Mouse (Mus musculus): Measurements from ENCODE around the gene Gorasp1.
A peak's percentile ranks its signal among the peaks of the same experiment; 100 is the strongest.

Gene Gorasp1

GRCm38 (mm10) chr9:119926497-119926896, 10.9 kb downstream of the Gorasp1 start:
- DNase-seq (ENCODE audit: low spot score in 2 of 2): no peak

GRCm38 (mm10) chr9:119925729-119926128, 11.6 kb downstream of the Gorasp1 start:
- no peak for DNase-seq (ENCODE audit: low spot score in 2 of 2)

GRCm38 (mm10) chr9:119925120-119925657, 12.2 kb downstream of the Gorasp1 start:
- no peak for DNase-seq (ENCODE audit: low spot score in 2 of 2)

GRCm38 (mm10) chr9:119923462-119923861, 13.9 kb downstream of the Gorasp1 start:
- no peak for DNase-seq (ENCODE audit: low spot score in 2 of 2)

- no peak for DNase-seq (ENCODE audit: low spot score in 2 of 2)
These were observed 17.5 kb downstream of the Gorasp1 start for GRCm38 (mm10) chr9:119919858-119920257.

GRCm38 (mm10) chr9:119913087-119913838, 24.1 kb downstream of the Gorasp1 start:
- no peak for DNase-seq (ENCODE audit: low spot score in 2 of 2)

GRCm38 (mm10) chr9:119909931-119910330, 27.4 kb downstream of the Gorasp1 start:
- DNase-seq (ENCODE audit: low spot score in 2 of 2): peak in 1 of 2 experiments; percentile 45

- no peak for DNase-seq (ENCODE audit: low spot score in 2 of 2)
These were observed 28.7 kb downstream of the Gorasp1 start for GRCm38 (mm10) chr9:119908708-119909107.

- no peak for DNase-seq (ENCODE audit: low spot score in 2 of 2)
These were observed 34.8 kb downstream of the Gorasp1 start for GRCm38 (mm10) chr9:119902410-119903151.

GRCm38 (mm10) chr9:119899446-119899845, 37.9 kb downstream of the Gorasp1 start:
- DNase-seq (ENCODE audit: low spot score in 2 of 2): no peak

- peak in 1 of 2 experiments; percentile 24 for DNase-seq (ENCODE audit: low spot score in 2 of 2)
These were observed 42.2 kb downstream of the Gorasp1 start for GRCm38 (mm10) chr9:119895040-119895721.

- peak; percentile 93 to 98 for DNase-seq (ENCODE audit: low spot score in 2 of 2)
These were observed 42.9 kb downstream of the Gorasp1 start, which contains the start of gene Wdr48 for GRCm38 (mm10) chr9:119894339-119895009. Gene Wdr48 (plus strand): TSS chr9:119894878.

GRCm38 (mm10) chr9:119893881-119894280, 43.5 kb downstream of the Gorasp1 start:
- DNase-seq (ENCODE audit: low spot score in 2 of 2): no peak

- peak in 1 of 2 experiments; percentile 33 for DNase-seq (ENCODE audit: low spot score in 2 of 2)
These were observed 46.7 kb downstream of the Gorasp1 start for GRCm38 (mm10) chr9:119890692-119891091.

- DNase-seq (ENCODE audit: low spot score in 2 of 2): no peak
These were observed 47.9 kb downstream of the Gorasp1 start for GRCm38 (mm10) chr9:119889446-119889845.

- DNase-seq (ENCODE audit: low spot score in 2 of 2): no peak
These were observed 48.5 kb downstream of the Gorasp1 start for GRCm38 (mm10) chr9:119888843-119889246.

- peak in 1 of 2 experiments; percentile 16 for DNase-seq (ENCODE audit: low spot score in 2 of 2)
These were observed 50.0 kb downstream of the Gorasp1 start for GRCm38 (mm10) chr9:119887144-119887901.

Measured in left cerebral cortex, adult 9 months (tissue).